In genomic region chr11:3162236-3162897, GRCm38 (mm10) we compare ENCODE assay signal across 8 mouse cellular contexts. TPM values are rescaled to one million over a fixed set of nuclear protein-coding genes. Genes with fewer than 3 reads are reported as not detected.
DNase-seq lines count a peak whose midpoint lies in the region; ATAC-seq lines count a peak whose summit lies in the region.
"Not testable (repeated sequence)": the region's sequence is repeated elsewhere in the genome, so short reads cannot be mapped to it uniquely, and the experiment has no call there.

No protein-coding gene starts in this region.

- H3K4me3 ChIP-seq in liver, embryonic 13.5 days (replicated peaks); stomach, embryonic 14.5 days (ENCODE audit: low read depth, low read length): not testable (repeated sequence)

- H3K36me3 ChIP-seq in liver, embryonic 13.5 days; stomach, embryonic 14.5 days (ENCODE audit: control insufficient read depth, insufficient read depth, low read length): not testable (repeated sequence)

- WGBS in liver, embryonic 13.5 days (ENCODE audit: insufficient replicate concordance) = 53% methylated on average over 5 of the region's 5 CpGs
- 62% methylated on average over 5 of the region's 5 CpGs for WGBS in stomach, embryonic 14.5 days

- not testable (repeated sequence) for H3K9ac ChIP-seq in liver, embryonic 13.5 days; stomach, embryonic 14.5 days (replicated peaks; ENCODE audit: low read depth, low read length)

- H3K9me3 ChIP-seq in liver, embryonic 13.5 days (replicated peaks); stomach, embryonic 14.5 days (ENCODE audit: control insufficient read depth, low read depth, low read length): not testable (repeated sequence)

- H3K27ac ChIP-seq in liver, embryonic 13.5 days; stomach, embryonic 14.5 days (ENCODE audit: low read length): not testable (repeated sequence)

- intact Hi-C loops in heart, postnatal 36 days (cut with DNase I) = not testable (repeated sequence)

- DNase-seq in 3T3-L1 (ENCODE audit: low read depth, low spot score) = peak; percentile 50
- DNase-seq in cerebellum, postnatal 10 days = peak; percentile 32 to 39
- peak; percentile 65 to 77 for DNase-seq in frontal cortex, postnatal 25 days (ENCODE audit: low spot score in 2 of 2)
- DNase-seq in heart, postnatal 36 days = peak; percentile 66 to 71
- DNase-seq in kidney, postnatal 14 days = peak; percentile 75
- peak; percentile 34 for DNase-seq in liver, embryonic 13.5 days
- DNase-seq in monocyte, adult 2 months (ENCODE audit: low read depth in 1 of 2, low spot score in 2 of 2) = peak; percentile 66 to 74

- H3K4me2 ChIP-seq in liver, embryonic 13.5 days; stomach, embryonic 14.5 days (replicated peaks; ENCODE audit: low read depth, low read length): not testable (repeated sequence)

- peak; percentile 37 for ATAC-seq in liver, embryonic 13.5 days (ENCODE audit: low read depth)
- peak; percentile 46 for ATAC-seq in stomach, embryonic 14.5 days (ENCODE audit: insufficient number of reproducible peaks, insufficient read depth, low FRiP score, low read depth)

- H3K4me1 ChIP-seq in liver, embryonic 13.5 days (replicated peaks); stomach, embryonic 14.5 days (ENCODE audit: control insufficient read depth, insufficient read depth, low read length): not testable (repeated sequence)

- H3K27me3 ChIP-seq in liver, embryonic 13.5 days; stomach, embryonic 14.5 days (ENCODE audit: control insufficient read depth, insufficient read depth, low read length): not testable (repeated sequence)

RNA-seq across cellular contexts. Expression of gene Sfi1, which starts 30.9 kb away (rescaled TPM):
- total RNA-seq in heart, postnatal 36 days (2021) = 10 to 100 TPM; 17.6 to 17.8 TPM
- 3.4 and 4.3 TPM in 2 replicates for polyA plus RNA-seq in liver, embryonic 13.5 days (2015; fragmentation: Nextera tagmentation; extraction: Ambion mirVana)
- 12.5 and 14.6 TPM in 2 replicates for polyA plus RNA-seq in stomach, embryonic 14.5 days (2014; fragmentation: Nextera tagmentation; extraction: Ambion mirVana)

RNA-seq across cellular contexts. Expression of gene Eif4enif1, which starts 39.8 kb away (rescaled TPM):
- total RNA-seq in heart, postnatal 36 days (2021) = 10 to 100 TPM; 37.9 to 41.4 TPM
- 22.0 and 22.3 TPM in 2 replicates for polyA plus RNA-seq in liver, embryonic 13.5 days (2015; fragmentation: Nextera tagmentation; extraction: Ambion mirVana)
- polyA plus RNA-seq in stomach, embryonic 14.5 days (2014; fragmentation: Nextera tagmentation; extraction: Ambion mirVana) = 59.5 and 62.7 TPM in 2 replicates
